Mouse (Mus musculus) cerebellum, postnatal 25 days (tissue): ENCODE results near the gene Amacr.
"Not testable (repeated sequence)": the region's sequence is repeated elsewhere in the genome, so short reads cannot be mapped to it uniquely, and the experiment has no call there.

Experiments
- DNase-seq, 2 experiments: peaks; one replicate each; pipeline ENCODE4 v3.0.0; 2021; ENCODE audit warnings: mixed read lengths in 2 of 2

The Amacr gene

DNA sequence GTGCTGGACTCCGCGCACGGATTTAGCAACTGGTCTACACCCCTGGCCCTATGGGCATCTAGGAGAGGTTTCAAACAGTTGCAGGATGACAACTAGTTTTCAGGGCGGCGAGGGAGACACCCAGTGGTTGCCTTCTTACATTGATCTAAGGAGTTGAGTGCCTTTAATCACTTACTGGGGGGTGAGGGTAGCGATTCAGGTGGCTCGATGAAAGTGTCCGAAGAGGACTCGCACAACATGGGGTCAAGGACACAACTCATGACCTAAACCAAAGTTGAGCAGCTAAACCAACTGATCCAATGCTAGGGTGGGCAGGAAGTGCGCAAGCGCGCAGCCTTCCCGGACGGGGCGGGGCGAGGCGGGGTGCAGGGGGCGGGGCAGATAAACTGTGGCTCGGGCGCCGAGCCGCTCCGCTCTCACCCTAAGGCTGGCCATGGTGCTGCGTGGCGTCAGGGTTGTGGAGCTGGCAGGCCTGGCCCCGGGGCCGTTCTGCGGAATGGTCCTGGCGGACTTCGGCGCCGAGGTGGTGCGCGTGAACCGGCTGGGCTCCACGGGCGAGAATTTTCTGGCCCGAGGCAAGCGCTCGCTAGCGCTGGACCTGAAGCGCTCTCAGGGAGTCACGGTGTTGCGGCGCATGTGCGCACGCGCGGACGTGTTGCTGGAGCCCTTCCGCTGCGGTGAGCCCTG lies at the start of gene Amacr:
Gene Amacr (plus strand): TSS at position 380 of the 687 bp plus-strand sequence.
- DNase-seq, result peak; percentile 95 to 96

DNA sequence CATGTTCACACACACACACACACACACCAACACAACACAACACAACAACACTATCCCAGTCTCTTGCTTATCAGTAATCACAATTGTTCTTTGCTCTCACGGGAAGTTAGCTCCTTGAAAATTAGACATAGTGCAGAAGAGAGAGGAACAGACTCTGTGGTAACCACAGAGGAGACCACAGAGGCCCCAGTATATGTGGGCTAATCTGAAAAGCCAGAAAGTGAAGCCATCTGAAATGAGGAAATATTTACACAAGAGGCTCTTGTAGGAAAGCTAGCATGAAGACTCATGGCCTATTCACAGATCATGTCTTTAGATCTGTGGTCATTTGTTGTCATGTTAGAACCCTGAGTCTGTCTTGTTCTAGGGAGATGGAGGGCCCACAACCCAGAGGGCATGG lies 47.6 kb upstream of the Amacr start:
- DNase-seq, result no peak

DNA sequence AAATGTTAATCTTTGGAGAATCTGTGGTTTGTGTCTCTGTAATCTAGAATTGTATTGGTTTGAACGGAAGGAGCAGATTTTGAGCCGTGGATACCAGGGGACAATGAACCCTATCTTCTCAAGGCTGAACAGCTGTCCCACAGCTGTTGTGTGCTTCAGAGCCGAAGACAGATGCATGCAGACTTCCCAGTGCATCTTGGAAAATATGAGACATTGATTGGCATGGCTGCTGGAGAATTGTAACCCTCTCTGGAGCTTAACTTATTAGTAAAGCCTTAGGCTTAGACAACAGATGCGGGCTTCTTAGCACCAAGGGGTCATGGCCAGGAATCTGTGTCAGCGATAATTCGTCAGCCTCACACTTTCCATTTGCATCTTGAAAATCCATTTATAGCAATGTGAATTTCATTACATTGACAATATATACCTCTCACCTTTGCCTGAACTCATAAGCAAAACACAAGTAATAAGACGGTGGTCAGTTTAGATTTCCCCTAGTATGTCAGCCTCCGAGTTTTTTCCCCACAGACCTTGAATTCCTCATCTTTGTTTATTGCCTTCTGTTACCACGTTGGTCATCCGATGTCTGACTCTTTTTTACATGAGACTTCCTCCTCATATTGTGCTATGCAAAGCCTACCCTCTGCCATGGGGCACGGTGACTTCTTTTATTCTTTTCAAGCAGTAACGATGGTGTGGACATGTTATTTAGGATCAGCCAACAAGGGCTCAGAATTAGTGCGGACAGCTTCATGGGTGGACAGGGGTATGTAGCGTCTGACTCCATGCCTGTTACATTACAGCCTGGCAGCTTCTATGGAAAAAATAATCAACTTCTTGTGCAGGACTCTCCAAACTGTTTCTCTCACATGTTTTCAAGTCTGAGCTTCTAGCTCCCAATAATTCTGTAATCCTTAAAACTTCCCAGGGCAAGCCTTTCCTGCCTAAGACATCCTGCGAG lies 41.1 kb upstream of the Amacr start:
- DNase-seq, result no peak

DNA sequence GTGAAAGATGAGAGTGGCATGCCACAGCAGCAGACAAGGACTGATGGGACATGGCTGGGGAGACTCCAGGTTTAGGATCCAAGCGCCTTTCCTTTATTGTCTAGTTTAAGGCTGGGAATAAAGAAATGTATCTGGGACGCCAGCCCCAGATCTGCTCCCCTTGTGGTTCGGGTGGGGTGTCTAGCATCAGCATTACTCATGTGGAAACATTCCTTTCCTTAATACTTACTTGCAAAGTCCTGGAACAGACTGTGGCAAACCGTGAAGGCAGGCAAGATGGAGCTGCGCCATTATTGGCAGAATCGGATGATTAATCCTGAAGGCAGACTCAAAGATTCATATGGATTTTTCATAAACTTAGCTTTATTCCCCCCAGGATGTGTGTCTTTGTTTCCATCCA lies 39.7 kb upstream of the Amacr start:
- DNase-seq, result no peak

DNA sequence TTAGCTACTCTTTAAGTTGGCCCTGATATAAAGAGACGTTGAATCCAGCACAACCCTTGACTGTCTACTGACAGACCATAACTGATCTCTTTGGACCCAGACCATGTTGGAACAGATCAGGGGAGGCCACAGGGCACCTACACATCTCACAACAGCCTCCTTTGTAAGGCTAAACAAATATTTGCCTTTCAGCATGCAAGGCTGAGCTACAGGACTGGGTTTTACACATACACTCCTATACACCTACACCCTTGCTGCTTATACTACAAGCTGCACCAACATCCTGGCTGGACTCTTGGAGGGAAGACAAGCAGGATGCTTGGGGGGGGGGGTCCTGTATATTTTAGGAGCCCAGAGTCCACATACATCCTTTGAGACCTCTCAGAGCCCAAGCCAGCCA lies 33.7 kb upstream of the Amacr start:
- DNase-seq, result no peak

DNA sequence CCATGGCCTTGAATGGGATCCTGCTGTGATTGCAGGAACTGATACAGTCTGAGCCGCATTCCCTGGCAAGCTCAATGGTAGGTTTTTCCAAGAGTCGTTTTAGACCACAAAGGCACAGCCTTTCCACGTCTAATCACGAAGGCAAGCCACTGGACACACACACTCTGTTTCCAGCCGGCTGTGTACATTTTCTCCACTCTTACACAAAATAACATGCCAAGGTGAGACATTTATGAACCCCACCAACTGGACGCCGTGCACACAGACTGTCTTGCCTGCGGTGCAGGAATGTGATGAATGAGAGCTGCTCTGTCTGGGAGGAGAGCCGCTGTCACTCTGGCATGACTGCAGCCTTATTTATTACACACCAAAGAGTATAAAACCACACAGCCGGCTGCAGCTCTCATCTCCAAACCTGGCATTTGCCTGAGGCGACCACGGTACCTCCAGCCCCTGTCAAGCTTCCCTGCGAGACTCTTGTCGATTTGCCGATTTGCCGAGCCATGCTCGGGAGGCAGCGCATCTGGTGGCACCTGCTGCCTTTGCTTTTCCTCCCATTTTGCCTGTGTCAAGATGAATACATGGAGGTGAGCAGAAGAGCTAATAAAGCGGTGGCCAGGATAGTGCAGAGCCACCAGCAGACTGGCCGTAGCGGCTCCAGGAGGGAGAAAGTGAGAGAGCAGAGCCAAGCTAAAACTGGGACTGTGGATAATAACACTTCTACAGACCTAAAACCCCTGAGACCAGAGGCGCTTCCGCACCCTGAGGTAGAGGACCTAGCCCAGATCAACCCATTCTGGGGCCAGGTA lies 29.4 kb upstream of the Amacr start, which contains the start of gene C1qtnf3:
Gene C1qtnf3 (plus strand): TSS at position 382 of the 809 bp plus-strand sequence.
- DNase-seq, result peak; percentile 19 to 26

DNA sequence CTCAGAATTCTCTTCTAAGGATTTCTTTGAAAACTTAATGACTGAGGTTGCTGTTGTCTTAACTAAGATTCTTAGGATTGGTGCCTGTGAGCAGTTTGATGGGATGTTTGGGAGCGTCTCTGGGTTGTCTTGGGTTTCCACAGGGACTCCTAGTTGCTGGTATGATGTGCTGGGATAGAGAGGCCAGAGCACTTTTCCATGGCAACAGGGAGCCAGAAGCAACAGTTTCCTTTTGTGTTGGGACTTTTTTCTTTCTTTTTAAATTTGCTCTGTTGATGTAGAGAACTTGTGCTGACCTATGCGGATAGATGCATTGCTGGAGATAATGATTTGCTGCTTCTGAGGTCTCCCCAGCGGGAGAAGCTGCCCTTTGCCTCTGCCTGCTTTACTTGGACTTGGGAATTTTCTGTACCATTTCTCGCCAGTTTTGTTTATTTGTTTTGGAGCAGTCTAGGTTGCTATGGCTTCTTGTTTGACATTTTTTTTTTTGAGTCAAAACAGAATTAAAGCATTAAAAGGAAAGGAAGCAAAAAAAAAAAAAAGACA lies 28.7 kb upstream of the Amacr start:
- DNase-seq, result no peak

DNA sequence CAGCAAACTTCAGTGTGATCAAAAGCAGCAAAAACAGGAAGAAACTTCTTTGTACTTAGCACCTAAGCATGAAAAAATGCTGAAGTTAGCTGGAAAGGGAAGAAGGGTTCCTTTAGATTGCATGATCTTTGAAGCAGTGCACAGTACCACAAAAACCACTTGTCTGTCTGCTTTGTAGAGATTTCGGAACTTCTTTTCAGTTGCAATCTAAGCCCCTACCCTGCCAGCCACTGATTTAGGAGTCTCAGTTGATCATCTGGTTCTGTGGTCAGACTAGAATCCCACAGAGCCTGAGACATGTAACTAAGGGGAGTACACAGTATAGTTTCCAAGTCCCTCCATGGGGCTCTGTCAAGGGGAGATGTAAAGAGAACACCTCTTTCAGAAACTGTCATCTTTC lies 28.1 kb upstream of the Amacr start:
- DNase-seq, result no peak

DNA sequence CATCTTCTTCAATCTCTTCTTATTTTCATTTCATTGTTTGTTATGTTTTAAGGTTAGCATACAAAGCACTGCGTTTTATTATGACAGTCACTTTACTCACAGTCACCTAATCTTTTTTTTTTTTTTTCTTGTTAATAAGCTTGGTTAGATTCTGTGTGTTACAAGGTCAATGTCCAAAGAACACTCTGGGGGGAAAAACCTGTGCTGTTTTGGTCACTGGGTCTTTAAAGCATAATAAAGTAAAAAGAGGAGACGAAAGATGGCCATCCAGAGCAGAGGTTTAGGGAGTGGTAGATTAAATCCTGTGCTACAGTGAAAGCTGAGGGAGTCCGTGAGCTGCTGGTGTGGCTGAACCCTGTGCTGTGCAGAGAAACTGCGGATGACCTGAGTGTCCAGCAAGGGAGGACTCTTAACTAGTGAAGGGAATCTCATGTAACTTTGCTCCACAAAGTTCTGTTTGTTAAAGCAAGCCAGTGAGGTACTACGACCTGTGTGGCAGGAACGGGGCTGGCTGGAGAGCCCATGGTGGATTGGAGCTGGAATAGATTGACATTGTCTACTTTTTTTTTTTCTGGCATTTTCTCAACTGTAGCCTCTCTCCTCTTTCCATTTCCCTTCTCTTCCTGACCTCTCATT lies 27.1 kb upstream of the Amacr start:
- DNase-seq, result no peak

DNA sequence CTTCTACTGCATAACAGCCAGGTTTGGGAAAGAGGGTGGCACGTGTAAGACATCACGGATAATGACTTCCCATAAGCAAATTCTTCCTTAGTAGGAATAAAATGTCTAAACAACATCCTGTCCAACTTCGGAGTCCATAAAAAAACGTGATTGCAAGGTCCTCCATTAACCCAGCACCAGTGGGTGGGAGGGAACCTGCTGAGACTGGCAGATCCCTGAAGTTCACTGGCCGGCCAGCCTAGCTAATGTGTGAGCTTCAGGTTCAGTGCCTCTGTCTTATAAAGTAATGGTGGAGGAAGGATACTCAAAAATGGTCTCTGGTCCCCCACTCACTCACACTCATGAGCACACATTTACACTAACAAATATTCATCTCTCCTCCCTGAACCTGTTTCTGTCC lies 26.4 kb upstream of the Amacr start:
- DNase-seq, result no peak

DNA sequence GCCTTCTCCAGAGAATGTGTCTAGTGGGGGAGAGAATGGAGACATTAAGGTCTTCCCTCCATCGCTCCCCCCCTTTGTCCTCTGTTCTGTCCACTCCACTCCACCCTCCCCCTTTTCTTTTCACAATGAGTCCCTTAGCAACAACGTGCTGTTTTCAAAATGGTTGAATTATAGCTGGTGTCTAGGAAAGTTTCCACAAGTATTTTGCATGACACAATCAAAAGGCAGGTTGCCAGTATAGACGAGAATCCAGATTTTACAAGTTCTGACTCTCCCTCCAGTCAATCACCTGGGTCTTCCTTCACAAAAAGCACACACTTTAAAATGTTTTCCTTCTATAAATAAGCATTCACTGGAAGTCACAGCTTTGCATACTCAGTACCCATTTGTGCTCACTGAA lies 24.9 kb upstream of the Amacr start:
- no peak for DNase-seq

DNA sequence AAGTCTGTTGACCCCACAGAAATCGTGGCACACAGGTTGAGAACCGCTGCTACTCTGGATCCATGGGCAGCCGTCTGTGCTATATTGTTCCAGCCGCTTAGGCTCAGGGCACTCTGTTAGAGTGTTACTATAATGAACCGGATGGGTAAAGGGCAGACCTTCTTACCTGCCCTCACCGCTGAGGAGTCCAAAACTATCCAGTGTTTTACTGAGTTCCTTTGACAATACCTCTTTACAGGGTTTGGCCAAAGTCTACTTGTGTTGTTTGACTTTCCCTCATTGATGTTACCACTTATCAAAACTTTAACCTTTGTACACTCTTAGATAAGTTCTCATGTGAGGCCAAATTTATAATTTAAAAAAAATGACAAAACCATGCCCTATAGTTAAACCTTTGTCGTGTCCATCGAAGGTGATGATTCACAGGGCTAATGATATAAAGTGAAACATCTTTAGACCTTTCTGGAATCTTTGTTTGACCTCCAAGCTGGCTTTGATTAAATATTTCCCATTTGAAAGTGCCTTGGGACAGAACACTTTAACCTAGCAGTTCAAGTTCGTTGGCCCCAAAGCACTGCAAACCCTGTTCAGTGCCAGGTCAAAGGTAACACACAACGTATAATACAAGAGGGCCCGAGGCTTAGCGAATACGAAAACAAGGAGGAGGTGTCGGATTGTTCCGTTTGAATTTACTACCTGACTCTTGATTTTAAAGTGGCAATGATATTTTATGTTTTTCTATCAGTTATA lies 22.1 kb upstream of the Amacr start:
- DNase-seq, result no peak

DNA sequence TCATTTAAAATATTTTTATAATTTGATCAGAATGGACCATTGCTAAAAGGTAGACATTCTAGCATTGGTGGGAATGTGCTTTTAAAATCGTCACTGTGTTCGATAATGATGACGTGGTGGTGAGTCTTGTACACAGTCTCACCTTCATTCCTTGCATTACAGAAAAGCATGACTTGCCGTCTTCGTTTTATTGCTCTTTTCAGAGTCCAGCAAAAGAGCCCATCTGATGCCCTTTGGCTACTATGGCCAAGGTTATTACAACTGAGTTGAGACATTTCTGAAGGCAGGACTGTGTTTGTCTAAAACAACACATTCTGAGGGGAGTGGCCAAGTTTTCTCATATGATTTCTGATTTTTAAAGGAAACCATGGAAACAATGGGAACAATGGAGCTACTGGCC lies 21.3 kb upstream of the Amacr start:
- DNase-seq, result no peak

DNA sequence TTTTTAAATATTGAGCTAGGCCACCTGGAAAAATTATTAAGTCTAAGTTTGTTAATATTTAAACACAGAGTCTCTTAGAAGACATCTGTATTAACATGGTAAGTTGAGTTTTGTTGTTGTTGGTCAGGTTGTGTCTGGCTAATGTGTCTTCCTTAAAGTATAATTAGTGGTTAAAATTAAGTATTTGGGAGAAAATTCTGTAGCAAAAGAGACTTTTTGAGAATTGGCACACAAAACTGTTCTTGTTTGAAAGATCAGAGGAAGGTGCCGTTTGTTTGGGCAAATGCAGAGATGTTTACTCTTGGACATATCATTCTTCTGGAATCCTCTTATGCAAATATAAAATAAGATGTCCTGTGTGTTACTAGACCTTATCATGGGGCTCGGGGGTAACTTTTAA lies 19.0 kb upstream of the Amacr start:
- no peak for DNase-seq

DNA sequence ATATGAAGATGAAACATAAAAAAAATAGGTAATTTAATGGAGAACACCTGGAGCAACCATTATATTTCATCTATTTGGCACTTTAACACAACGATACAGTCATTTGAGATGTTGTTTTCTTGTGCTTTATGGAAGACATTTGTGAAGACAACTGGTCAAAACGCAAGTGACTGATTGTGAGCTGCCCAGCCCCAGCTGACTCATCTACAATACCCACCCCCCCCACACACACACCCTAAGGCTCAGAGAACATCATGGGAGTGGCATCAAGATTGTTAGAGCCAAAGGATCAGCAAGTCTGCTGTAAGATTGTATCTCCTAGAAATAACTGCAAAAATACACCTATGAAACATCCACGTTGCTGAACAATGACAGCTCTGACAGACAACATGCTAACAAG lies 12.1 kb upstream of the Amacr start:
- DNase-seq, result no peak

DNA sequence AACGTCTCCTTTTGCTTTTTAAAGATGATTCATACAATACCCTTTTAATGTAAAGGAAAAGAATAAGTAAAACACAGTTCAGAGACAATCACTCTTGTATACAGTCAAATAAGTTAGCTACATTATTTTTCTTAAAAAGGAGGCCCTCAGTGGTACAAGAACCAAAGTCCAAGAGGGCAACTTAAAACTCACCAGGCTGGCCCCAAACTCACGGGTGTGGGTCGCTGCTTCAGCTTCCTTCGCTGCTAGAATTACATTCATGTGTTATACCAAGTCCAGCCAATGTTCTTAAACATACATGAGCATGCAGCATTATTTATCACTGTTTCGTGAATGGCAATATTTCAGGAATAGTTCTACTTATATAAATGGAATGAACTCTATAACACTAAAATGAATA lies 10.8 kb upstream of the Amacr start:
- DNase-seq, result no peak

DNA sequence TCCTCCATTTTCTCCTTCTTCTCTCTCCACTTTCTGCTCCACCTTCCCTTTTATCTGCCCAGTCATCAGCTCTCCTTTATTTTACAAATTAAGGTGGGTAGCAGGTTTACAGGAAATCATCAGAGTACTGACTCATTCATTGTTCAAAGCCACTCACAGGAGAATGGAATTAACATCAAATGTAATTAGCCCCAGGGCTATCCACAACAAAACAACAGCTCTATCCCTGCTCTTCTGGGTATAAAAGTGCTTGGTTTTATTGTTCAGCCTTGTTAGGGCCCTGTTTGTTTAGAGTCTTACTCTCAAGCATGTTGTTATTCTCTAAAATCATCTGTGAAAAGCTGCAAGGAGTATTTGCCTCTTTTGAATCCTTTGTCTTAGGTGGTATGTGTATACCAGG lies 4.4 kb upstream of the Amacr start:
- no peak for DNase-seq

DNA sequence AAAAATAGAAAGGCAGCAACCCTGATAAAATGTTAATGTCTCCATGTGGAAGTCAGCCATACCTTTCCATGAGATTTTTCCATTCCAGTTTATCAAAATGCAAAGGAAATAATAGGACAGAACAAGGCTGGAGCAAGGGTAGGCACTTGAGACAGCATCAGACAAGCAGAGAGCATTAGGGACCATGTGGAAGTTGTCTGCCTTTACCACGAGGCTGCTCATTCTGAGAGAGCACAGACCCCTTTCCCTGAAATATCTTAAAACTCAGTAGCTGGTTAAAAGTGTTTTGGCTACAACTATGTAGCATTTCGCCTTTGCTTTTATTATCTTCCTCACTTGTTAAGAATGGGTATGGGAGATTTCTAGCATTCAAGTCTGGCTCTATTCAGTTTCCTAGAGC lies 844 bp upstream of the Amacr start:
- no peak for DNase-seq

DNA sequence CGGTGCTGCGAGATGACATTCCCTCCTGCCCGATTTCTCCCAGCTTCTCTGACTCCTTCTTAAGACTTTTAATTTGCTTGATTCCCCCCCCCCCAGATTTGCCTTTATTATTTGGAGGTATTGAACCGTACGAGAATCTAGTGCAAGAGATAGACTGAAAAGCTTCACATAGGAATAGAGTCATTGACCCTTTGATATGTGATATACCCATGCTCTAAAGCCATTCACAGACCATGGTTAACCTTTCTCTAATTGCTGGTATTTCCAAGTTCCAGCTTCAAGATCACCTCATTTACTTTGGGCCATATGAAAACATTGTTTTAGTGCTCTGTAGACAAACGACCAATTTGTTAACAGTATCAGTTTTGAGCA lies 494 bp downstream of the Amacr start:
- DNase-seq, result no peak

DNA sequence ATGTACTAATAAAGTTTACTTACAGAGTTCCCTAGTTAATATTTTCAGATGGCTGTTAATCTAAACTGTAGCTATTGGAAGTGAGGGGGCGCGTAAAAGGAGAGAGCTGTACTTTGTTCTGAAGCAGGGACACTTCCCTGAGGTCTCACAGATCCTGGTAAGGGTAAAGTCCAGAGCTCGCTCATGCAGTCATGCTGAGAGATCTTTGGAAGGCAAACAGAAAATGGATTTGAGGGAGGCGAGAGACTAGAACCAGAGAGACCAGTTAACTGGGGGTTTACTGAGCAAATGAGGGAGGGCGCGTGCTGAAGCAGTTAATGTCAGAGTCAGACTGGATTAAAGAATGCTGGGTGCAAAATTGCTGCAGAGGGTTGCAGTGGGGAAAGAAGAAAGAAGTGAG lies 4.2 kb downstream of the Amacr start:
- DNase-seq, result no peak

DNA sequence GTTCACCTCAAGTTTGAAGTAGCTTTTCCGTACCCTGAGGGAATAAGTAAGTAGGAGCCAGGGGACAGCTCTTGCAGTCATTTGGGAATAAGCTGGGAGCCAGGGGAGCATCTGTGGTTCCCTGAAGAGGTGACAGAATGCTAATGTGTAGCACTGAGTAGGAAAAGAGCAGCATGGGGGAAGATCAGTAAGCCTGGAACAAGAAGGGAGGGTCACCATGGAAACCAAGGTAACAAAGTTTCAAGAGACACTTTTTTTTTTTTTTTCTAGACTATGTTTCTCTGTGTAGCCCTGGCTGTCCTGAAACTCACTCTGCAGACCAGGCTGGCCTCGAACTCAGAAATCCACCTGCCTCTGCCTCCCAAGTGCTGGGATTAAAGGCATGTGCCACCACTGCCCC lies 4.9 kb downstream of the Amacr start:
- not testable (repeated sequence) for DNase-seq

DNA sequence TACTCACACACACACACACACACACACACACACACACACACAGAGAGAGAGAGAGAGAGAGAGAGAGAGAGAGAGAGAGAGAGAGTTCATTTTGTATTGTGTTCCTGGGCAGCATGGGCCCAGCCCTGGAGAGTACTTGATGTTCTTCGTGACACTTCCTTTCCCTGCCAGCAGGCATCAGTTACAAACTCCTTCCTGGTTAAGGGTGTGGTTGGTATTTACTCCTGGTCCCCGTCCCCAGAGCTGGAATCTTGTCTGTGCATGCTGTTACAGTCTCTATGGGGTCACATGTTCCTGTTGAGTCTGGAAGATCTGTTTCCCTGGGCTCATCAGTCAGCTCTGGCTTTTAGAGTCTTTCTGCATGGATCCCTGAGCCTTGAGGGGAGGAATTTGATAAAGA lies 8.9 kb downstream of the Amacr start:
- DNase-seq, result no peak
